Mouse (Mus musculus) splenic B cell, adult 2 months (primary cell): ENCODE results near the gene Cwc25.

Source experiments
- DNase-seq: peaks from one replicate; pipeline ENCODE4 v3.0.0-alpha.2; 2011; ENCODE audit warnings: low read depth, low spot score
- H3K27me3 ChIP-seq: 2 replicates; pipeline ENCODE4 v1.6.1; 2012; ENCODE audit warnings: mild to moderate bottlenecking, low read length, moderate library complexity, mixed read lengths; ENCODE audit not compliant: control insufficient read depth, poor library complexity, insufficient read depth, severe bottlenecking
- H3K36me3 ChIP-seq: 2 replicates; pipeline ENCODE4 v1.6.1; 2012; ENCODE audit warnings: mild to moderate bottlenecking, low read length, moderate library complexity, mixed read lengths; ENCODE audit not compliant: control insufficient read depth, poor library complexity, insufficient read depth, severe bottlenecking

The Cwc25 gene

DNA sequence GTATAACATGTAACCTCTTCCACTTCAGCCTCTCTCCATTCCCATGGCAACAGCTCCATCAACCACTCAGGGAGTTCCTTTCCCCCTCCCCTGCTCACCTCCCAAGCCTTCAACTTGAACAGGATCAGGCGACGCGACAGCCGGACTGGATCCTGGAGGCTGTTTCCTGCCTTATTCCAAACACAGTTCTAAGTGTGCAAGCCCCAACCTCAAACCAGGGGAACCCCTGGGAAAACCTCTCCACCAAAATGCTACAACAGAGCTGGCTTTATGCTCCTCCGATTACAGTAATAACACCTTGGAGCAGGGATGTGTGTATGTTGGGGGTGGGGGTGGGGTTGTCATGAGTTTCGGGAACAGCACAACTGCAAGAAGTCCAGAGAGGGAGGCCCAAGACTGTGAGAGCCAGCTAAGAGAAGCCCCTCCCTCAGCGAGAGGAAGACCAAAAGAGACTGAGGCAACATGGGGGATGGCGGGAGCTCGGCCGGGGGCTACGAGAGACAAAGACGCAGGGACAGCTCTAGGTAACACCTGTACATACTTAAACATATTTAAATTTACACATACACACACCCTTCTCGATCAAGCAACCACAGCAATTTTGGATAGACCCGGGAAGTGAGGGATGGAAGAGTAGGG lies 68.3 kb downstream of the Cwc25 start:
- 0 out of 2 replicates have a peak, but pooled peaks cover 2% of the 10 kb centered on the region for H3K27me3 ChIP-seq
- H3K36me3 ChIP-seq = no peaks in the 10 kb centered on the region
- DNase-seq = no peak

GRCm38 (mm10) chr11:97697199-97697890 lies 69.0 kb downstream of the Cwc25 start:
- H3K27me3 ChIP-seq = 0 out of 2 replicates have a peak, but pooled peaks cover 2% of the 10 kb centered on the region
- no peak for DNase-seq
- H3K36me3 ChIP-seq = no peaks in the 10 kb centered on the region

DNA sequence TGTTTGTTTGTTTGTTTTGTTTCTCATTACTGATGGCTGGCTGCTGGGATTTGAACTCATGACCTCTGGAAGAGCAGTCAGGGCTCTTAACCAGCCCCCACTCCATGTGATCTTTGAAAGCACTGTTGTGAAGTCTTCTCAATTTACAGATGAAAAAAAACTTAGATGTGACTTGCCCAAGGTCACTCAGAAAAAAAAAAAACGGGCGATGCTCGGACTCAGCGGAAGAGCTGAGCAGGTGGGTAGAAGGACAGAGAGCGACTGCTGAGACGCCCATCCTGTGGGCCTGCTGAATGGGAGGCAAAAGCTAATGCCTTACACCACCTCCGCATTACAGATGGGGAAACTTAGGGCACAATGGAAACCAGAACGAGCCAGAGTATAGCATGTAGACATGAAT lies 69.7 kb downstream of the Cwc25 start:
- no peak for DNase-seq
- no peaks in the 10 kb centered on the region for H3K36me3 ChIP-seq
- H3K27me3 ChIP-seq = 0 out of 2 replicates have a peak, but pooled peaks cover 2% of the 10 kb centered on the region

- Histone ChIP-seq H3K27me3 (0 out of 2 replicates have a peak, but pooled peaks cover 2% of the 10 kb centered on the region), H3K36me3 (no peaks in the 10 kb centered on the region; the same call in 1 of the 2 replicates)
- no peak for DNase-seq
These were observed 70.5 kb downstream of the Cwc25 start for GRCm38 (mm10) chr11:97695712-97696401.
